Mouse (Mus musculus) G1E (cell line): ENCODE data around the gene Ctse.

Source experiments
- CTCF ChIP-seq: IDR thresholded peaks from 2 replicates; pipeline ENCODE4 v1.5.1; 2012; ENCODE audit warnings: low read depth, low read length, inconsistent platforms, mixed read lengths
- GATA1 ChIP-seq: IDR thresholded peaks from 2 replicates; pipeline ENCODE4 v1.6.1; 2012; ENCODE audit warnings: borderline replicate concordance, low read length, inconsistent platforms, mixed read lengths
- GATA2 ChIP-seq: IDR thresholded peaks from 2 replicates; pipeline ENCODE4 v1.6.1; 2012; ENCODE audit warnings: low read depth, low read length, inconsistent platforms, borderline replicate concordance
- POLR2AphosphoS5 ChIP-seq: IDR thresholded peaks from 2 replicates; pipeline ENCODE4 v1.6.1; 2012; ENCODE audit warnings: low read depth, low read length, inconsistent platforms; ENCODE audit not compliant: insufficient replicate concordance
- TAL1 ChIP-seq: conservative IDR thresholded peaks from 2 replicates; pipeline ENCODE4 v1.6.1; 2012; ENCODE audit warnings: low read depth, low read length, inconsistent platforms, mixed read lengths

- TF ChIP-seq CTCF (no peak), TAL1 (no peak), GATA1 (no peak), POLR2AphosphoS5 (no peak), GATA2 (no peak)
These were observed 31.4 kb upstream of the Ctse start for GRCm38 (mm10) chr1:131606719-131607118.
